Mouse (Mus musculus): ENCODE data around the gene Adrm1.

Gene Adrm1

DNA sequence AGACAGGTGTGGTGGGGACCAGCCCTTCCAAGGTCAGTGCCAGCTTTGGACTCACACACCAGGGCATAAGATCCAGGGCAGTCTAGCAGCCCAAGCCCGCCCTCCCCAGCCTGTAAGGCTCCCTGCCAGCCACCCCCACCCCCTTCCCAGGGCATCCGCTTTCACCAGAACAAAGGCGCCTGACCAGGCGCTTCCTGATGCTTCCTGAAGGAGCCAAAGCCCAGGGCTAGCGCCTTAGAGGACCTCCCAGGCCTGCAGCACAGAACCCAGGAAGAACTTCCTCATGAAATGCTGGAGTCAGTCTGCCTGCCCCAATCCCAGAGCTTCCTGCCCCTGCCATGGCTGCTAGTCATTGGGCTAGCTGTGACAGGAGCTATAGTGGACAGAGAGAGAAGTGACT, 47.4 kb downstream of the Adrm1 start:
- DNase-seq (ENCODE audit: low spot score in 2 of 2), result no peak

GRCm38 (mm10) chr2:180219145-180219943, 48.1 kb downstream of the Adrm1 start:
- DNase-seq (ENCODE audit: low spot score in 2 of 2), result no peak

- no peak for DNase-seq (ENCODE audit: low spot score in 2 of 2)
Observed at GRCm38 (mm10) chr2:180220165-180220564, 48.9 kb downstream of the Adrm1 start.

- no peak for DNase-seq (ENCODE audit: low spot score in 2 of 2)
Observed at GRCm38 (mm10) chr2:180221051-180221450, 49.8 kb downstream of the Adrm1 start.

GRCm38 (mm10) chr2:180222250-180222649, 51.0 kb downstream of the Adrm1 start:
- no peak for DNase-seq (ENCODE audit: low spot score in 2 of 2)

DNA sequence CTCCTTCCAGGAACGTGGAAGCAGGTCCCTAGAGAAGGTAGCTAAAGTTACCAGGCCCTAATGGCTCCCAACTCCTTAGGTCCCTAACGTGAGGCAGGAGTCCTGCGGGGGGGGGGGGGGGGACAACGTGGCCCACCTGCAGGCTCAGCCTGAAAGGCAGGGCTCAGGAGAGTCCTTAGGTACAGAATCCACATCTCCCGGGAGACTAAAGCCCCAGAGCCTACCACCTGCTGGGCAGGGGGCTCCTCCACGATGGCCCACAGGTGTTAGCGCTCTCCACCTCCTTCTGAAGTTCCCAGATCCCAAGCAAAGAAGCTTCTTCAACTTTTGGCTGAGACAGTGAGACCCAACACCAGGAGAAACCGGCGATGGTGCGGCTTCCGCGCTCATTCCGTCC, 53.4 kb downstream of the Adrm1 start:
- no peak for DNase-seq (ENCODE audit: low spot score in 2 of 2)

- DNase-seq (ENCODE audit: low spot score in 2 of 2), result no peak
Observed at GRCm38 (mm10) chr2:180225044-180225761, 53.9 kb downstream of the Adrm1 start.

All from frontal cortex, postnatal 36 days (tissue).